Mouse (Mus musculus) liver, adult 2 months (tissue): ENCODE measurements at regions not wholly inside any gene's neighbourhood (a gene's known extent, or its start where the extent isn't known, plus 50 kb on each side); places are given as distances from the start of the nearest gene placed in this dataset.

ENCODE experiments used
- CTCF ChIP-seq: fragments of 200-500 bp; IDR thresholded peaks from 2 replicates; pipeline ENCODE4 v1.5.1; 2011; ENCODE audit warnings: low read depth, low read length, control low read depth
- POLR2A ChIP-seq: fragments of 200-500 bp; IDR thresholded peaks from 2 replicates; pipeline ENCODE4 v1.6.1; 2011; ENCODE audit warnings: low read length, control low read depth; ENCODE audit not compliant: insufficient read depth; ENCODE audit errors: extremely low read depth

GRCm38 (mm10) chr14:48907403-48907973, 158.4 kb upstream of the Ap5m1 start:
- TF ChIP-seq POLR2A (no peak), CTCF (no peak)
